Mouse (Mus musculus): Measurements from ENCODE around the gene Rap1gap2. TPM values are rescaled to one million over a fixed set of nuclear protein-coding genes. Genes with fewer than 3 reads are reported as not detected.

The Rap1gap2 gene
- polyA plus RNA-seq, 1 experiment: 8.9 TPM

GRCm38 (mm10) chr11:74597990-74598337 lies 12.8 kb downstream of the Rap1gap2 start:
- Histone ChIP-seq H3K4me1 (ENCODE audit: control insufficient read depth, insufficient read depth, low read length) (no peaks in the 10 kb centered on the region), H3K4me3 (replicated peaks; ENCODE audit: extremely low read depth, low read depth, low read length) (no peak overlapping the region)
- TF ChIP-seq POLR2A (IDR thresholded peaks at IDR 0.05; ENCODE audit: borderline replicate concordance, extremely low read depth, low read depth, low read length): no peak
- TF ChIP-seq CTCF (IDR thresholded peaks at IDR 0.05; ENCODE audit: insufficient read depth, low read length): no peak
- DNase-seq: no peak

GRCm38 (mm10) chr11:74597283-74597989 lies 13.3 kb downstream of the Rap1gap2 start:
- 52% methylated on average over 4 of the region's 4 CpGs for WGBS
- Histone ChIP-seq H3K4me1 (ENCODE audit: control insufficient read depth, insufficient read depth, low read length) (no peaks in the 10 kb centered on the region), H3K4me3 (replicated peaks; ENCODE audit: extremely low read depth, low read depth, low read length) (no peak overlapping the region)
- TF ChIP-seq POLR2A (IDR thresholded peaks at IDR 0.05; ENCODE audit: borderline replicate concordance, extremely low read depth, low read depth, low read length) (no peak), CTCF (IDR thresholded peaks at IDR 0.05; ENCODE audit: insufficient read depth, low read length) (no peak)
- no peak for DNase-seq

- no peak overlapping the region for H3K4me3 ChIP-seq (replicated peaks; ENCODE audit: extremely low read depth, low read depth, low read length)
- DNase-seq: no peak
- H3K4me1 ChIP-seq (ENCODE audit: control insufficient read depth, insufficient read depth, low read length): no peaks in the 10 kb centered on the region
- no peak for TF ChIP-seq POLR2A (IDR thresholded peaks at IDR 0.05; ENCODE audit: borderline replicate concordance, extremely low read depth, low read depth, low read length)
- 69% methylated on average over 3 of the region's 3 CpGs for WGBS
Observed at GRCm38 (mm10) chr11:74592246-74592645, 18.5 kb downstream of the Rap1gap2 start.

- WGBS: 36% methylated on average over 13 of the region's 13 CpGs
- DNase-seq: no peak
- no peak overlapping the region for H3K4me3 ChIP-seq (replicated peaks; ENCODE audit: extremely low read depth, low read depth, low read length)
- no peak for TF ChIP-seq POLR2A (IDR thresholded peaks at IDR 0.05; ENCODE audit: borderline replicate concordance, extremely low read depth, low read depth, low read length)
- no peak for TF ChIP-seq CTCF (IDR thresholded peaks at IDR 0.05; ENCODE audit: insufficient read depth, low read length)
- no peaks in the 10 kb centered on the region for H3K4me1 ChIP-seq (ENCODE audit: control insufficient read depth, insufficient read depth, low read length)
Observed at GRCm38 (mm10) chr11:74590691-74591090, 20.0 kb downstream of the Rap1gap2 start.

- H3K4me3 ChIP-seq (replicated peaks; ENCODE audit: extremely low read depth, low read depth, low read length): no peak overlapping the region
- H3K4me1 ChIP-seq (ENCODE audit: control insufficient read depth, insufficient read depth, low read length): no peaks in the 10 kb centered on the region
- TF ChIP-seq CTCF (IDR thresholded peaks at IDR 0.05; ENCODE audit: insufficient read depth, low read length): no peak
- no peak for TF ChIP-seq POLR2A (IDR thresholded peaks at IDR 0.05; ENCODE audit: borderline replicate concordance, extremely low read depth, low read depth, low read length)
- 2% methylated on average over 25 of the region's 25 CpGs for WGBS
- no peak for DNase-seq
Observed at GRCm38 (mm10) chr11:74590239-74590596, 20.5 kb downstream of the Rap1gap2 start.

- Histone ChIP-seq H3K4me1 (ENCODE audit: control insufficient read depth, insufficient read depth, low read length) (no peaks in the 10 kb centered on the region), H3K4me3 (replicated peaks; ENCODE audit: extremely low read depth, low read depth, low read length) (no peak overlapping the region)
- DNase-seq: no peak
- 4% methylated on average over 66 of the region's 66 CpGs for WGBS
- TF ChIP-seq CTCF (IDR thresholded peaks at IDR 0.05; ENCODE audit: insufficient read depth, low read length): no peak
- no peak for TF ChIP-seq POLR2A (IDR thresholded peaks at IDR 0.05; ENCODE audit: borderline replicate concordance, extremely low read depth, low read depth, low read length)
Observed at GRCm38 (mm10) chr11:74589401-74590238, 21.1 kb downstream of the Rap1gap2 start.

- WGBS: 46% methylated on average over 5 of the region's 5 CpGs
- Histone ChIP-seq H3K4me1 (ENCODE audit: control insufficient read depth, insufficient read depth, low read length) (no peaks in the 10 kb centered on the region), H3K4me3 (replicated peaks; ENCODE audit: extremely low read depth, low read depth, low read length) (no peak overlapping the region)
- no peak for DNase-seq
- TF ChIP-seq CTCF (IDR thresholded peaks at IDR 0.05; ENCODE audit: insufficient read depth, low read length) (no peak), POLR2A (IDR thresholded peaks at IDR 0.05; ENCODE audit: borderline replicate concordance, extremely low read depth, low read depth, low read length) (no peak)
Observed at GRCm38 (mm10) chr11:74586401-74586800, 24.3 kb downstream of the Rap1gap2 start.

GRCm38 (mm10) chr11:74584946-74585723 lies 25.6 kb downstream of the Rap1gap2 start:
- Histone ChIP-seq H3K4me1 (ENCODE audit: control insufficient read depth, insufficient read depth, low read length) (no peaks in the 10 kb centered on the region), H3K4me3 (replicated peaks; ENCODE audit: extremely low read depth, low read depth, low read length) (no peak overlapping the region)
- WGBS: 59% methylated on average over 10 of the region's 10 CpGs
- no peak for DNase-seq
- TF ChIP-seq CTCF (IDR thresholded peaks at IDR 0.05; ENCODE audit: insufficient read depth, low read length) (no peak), POLR2A (IDR thresholded peaks at IDR 0.05; ENCODE audit: borderline replicate concordance, extremely low read depth, low read depth, low read length) (no peak)

GRCm38 (mm10) chr11:74583824-74584349 lies 26.8 kb downstream of the Rap1gap2 start:
- no peak for DNase-seq
- WGBS: 68% methylated on average over 7 of the region's 7 CpGs
- no peak overlapping the region for H3K4me3 ChIP-seq (replicated peaks; ENCODE audit: extremely low read depth, low read depth, low read length)

More at GRCm38 (mm10) chr11:74583824-74584349, 26.8 kb downstream of the Rap1gap2 start:
- no peaks in the 10 kb centered on the region for H3K4me1 ChIP-seq (ENCODE audit: control insufficient read depth, insufficient read depth, low read length)
- TF ChIP-seq POLR2A (IDR thresholded peaks at IDR 0.05; ENCODE audit: borderline replicate concordance, extremely low read depth, low read depth, low read length) (no peak), CTCF (IDR thresholded peaks at IDR 0.05; ENCODE audit: insufficient read depth, low read length) (no peak)
